Comparison of ENCODE assay signal across 9 mouse cellular contexts in the genomic region with DNA sequence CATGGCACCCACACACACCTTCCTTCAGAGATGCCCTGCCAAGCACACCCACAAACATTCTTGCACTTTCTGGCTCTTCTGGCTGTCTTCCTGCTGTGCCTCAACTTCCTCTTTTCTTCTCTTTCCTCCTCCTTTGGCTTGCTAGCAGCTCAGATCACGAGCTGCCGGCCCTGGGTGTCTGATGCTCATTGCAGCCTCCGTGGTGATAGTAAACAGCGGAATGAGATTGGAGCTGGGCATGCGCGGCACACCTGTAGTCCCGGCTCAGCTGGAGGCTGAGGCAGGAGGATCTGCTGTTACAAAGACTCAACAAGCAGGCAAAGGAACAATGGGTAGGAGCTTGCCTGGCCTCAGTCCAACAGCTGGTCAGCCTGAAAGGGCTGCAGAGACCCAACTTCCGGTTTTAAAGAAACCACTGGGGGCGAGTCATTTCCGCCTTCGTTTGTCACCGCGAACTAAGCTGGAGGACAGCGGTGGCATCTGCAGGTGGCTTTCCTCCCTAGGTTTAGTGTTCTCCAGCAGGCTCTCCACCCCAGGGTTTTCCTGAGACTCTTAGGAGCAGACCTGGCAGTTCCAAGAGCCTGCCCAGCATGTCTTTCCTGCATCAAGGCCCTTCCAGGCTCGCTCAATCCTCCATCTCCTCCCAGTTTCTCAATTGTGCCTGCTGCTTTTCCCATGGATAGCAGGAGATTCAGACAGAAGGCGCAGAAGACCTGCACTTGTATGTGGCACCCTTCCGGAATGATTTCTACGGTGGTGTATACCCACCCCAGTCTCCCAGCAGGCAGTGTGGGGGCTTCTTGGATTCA. TPM values are rescaled to one million over a fixed set of nuclear protein-coding genes. Genes with fewer than 3 reads are reported as not detected.
DNase-seq lines count a peak whose midpoint lies in the region; ATAC-seq and TF ChIP-seq lines count a peak whose summit lies in the region.
"Had no signal": no experiment of that assay in that cellular context is flagged by ENCODE, and none has a peak within 500 bp of the region (broad histone marks: within the 10 kb centered on the region; RNA-seq: fewer than 3 reads in every experiment).

No protein-coding gene starts in this region.

- no peaks in the 10 kb centered on the region for H3K36me3 ChIP-seq in forebrain, postnatal 0 days (ENCODE audit: insufficient read depth)
- H3K36me3 ChIP-seq in hindbrain, embryonic 15.5 days = no peaks in the 10 kb centered on the region
- peaks cover 17% of the 10 kb centered on the region for H3K36me3 ChIP-seq in liver, embryonic 11.5 days (ENCODE audit: control insufficient read depth, insufficient read depth, low read length)
- H3K36me3 ChIP-seq: midbrain, embryonic 12.5 days had no signal

- WGBS in cerebellum, adult 2 months = 65% methylated on average over 18 of the region's 18 CpGs
- WGBS in forebrain, postnatal 0 days = 74% methylated on average over 18 of the region's 18 CpGs
- WGBS in hindbrain, embryonic 15.5 days = 67% methylated on average over 18 of the region's 18 CpGs
- 33% methylated on average over 18 of the region's 18 CpGs for WGBS in liver, embryonic 11.5 days

- H3K4me2 ChIP-seq in forebrain, postnatal 0 days (ENCODE audit: low read depth) = no peak overlapping the region
- H3K4me2 ChIP-seq in hindbrain, embryonic 15.5 days = no peak overlapping the region
- peak overlapping the region; percentile 71 for H3K4me2 ChIP-seq in liver, embryonic 11.5 days
- H3K4me2 ChIP-seq: midbrain, embryonic 12.5 days had no signal

- H3K27ac ChIP-seq in cerebellum, adult 2 months (ENCODE audit: insufficient read depth, low read length) = 0 out of 2 replicates have a peak overlapping the region, but pooled peaks have one; percentile 5
- H3K27ac ChIP-seq in forebrain, postnatal 0 days (ENCODE audit: low read depth, low read length) = peak overlapping the region; percentile 62
- H3K27ac ChIP-seq in hindbrain, embryonic 15.5 days (replicated peaks) = peak overlapping the region; percentile 72
- peak overlapping the region; percentile 92 for H3K27ac ChIP-seq in liver, embryonic 11.5 days (ENCODE audit: low read depth, low read length)
- H3K27ac ChIP-seq: midbrain, embryonic 12.5 days had no signal

- no peaks in the 10 kb centered on the region for H3K9me3 ChIP-seq in forebrain, postnatal 0 days (ENCODE audit: low read length)
- H3K9me3 ChIP-seq in hindbrain, embryonic 15.5 days = no peaks in the 10 kb centered on the region
- no peaks in the 10 kb centered on the region for H3K9me3 ChIP-seq in liver, embryonic 11.5 days (ENCODE audit: control insufficient read depth, low read length)
- H3K9me3 ChIP-seq: midbrain, embryonic 12.5 days had no signal

- no peaks in the 10 kb centered on the region for H3K4me1 ChIP-seq in cerebellum, adult 2 months (ENCODE audit: control insufficient read depth, insufficient read depth, low read length)
- no peaks in the 10 kb centered on the region for H3K4me1 ChIP-seq in forebrain, postnatal 0 days (ENCODE audit: insufficient read depth)
- peaks cover 32% of the 10 kb centered on the region for H3K4me1 ChIP-seq in hindbrain, embryonic 15.5 days (replicated peaks)
- peaks cover 43% of the 10 kb centered on the region for H3K4me1 ChIP-seq in liver, embryonic 11.5 days (replicated peaks; ENCODE audit: control insufficient read depth, insufficient read depth, low read length)

- no peak overlapping the region for H3K4me3 ChIP-seq in cerebellum, adult 2 months (replicated peaks; ENCODE audit: insufficient read depth, low read depth, low read length)
- H3K4me3 ChIP-seq in forebrain, postnatal 0 days (ENCODE audit: low read depth, low read length) = no peak overlapping the region
- H3K4me3 ChIP-seq in hindbrain, embryonic 15.5 days = no peak overlapping the region
- peak overlapping the region; percentile 47 for H3K4me3 ChIP-seq in liver, embryonic 11.5 days (ENCODE audit: low read depth, low read length)
- H3K4me3 ChIP-seq: midbrain, embryonic 12.5 days had no signal

- H3K27me3 ChIP-seq in cerebellum, adult 2 months (ENCODE audit: control insufficient read depth, insufficient read depth, low read length) = peaks cover 5% of the 10 kb centered on the region; the same call in 1 of the 2 replicates
- H3K27me3 ChIP-seq in forebrain, postnatal 0 days (ENCODE audit: insufficient read depth, low read length) = no peaks in the 10 kb centered on the region
- H3K27me3 ChIP-seq in hindbrain, embryonic 15.5 days = peaks cover 13% of the 10 kb centered on the region
- H3K27me3 ChIP-seq in liver, embryonic 11.5 days (replicated peaks; ENCODE audit: control insufficient read depth, insufficient read depth, low read length) = no peaks in the 10 kb centered on the region
- H3K27me3 ChIP-seq: midbrain, embryonic 12.5 days had no signal

- no peak for TF ChIP-seq CTCF in cerebellum, adult 2 months (IDR thresholded peaks at IDR 0.05; ENCODE audit: borderline replicate concordance, insufficient read depth, low read depth, low read length)
- TF ChIP-seq CTCF in forebrain, postnatal 0 days (IDR thresholded peaks at IDR 0.05; ENCODE audit: low read depth) = no peak

- no peak for DNase-seq in cerebellum, adult 2 months
- DNase-seq in cerebellum, adult 8-10 months = no peak
- DNase-seq in R1 (ENCODE audit: low read depth, low spot score) = peak; percentile 84
- DNase-seq in forebrain, postnatal 0 days = no peak
- peak; percentile 67 for DNase-seq in liver, embryonic 11.5 days (ENCODE audit: low spot score)
- peak; percentile 89 for DNase-seq in naive thymus-derived CD4-positive, alpha-beta T cell, adult 2 months (ENCODE audit: low read depth)
- peak; percentile 80 for DNase-seq in thymus, postnatal 25 days

- no peak for ATAC-seq in forebrain, postnatal 0 days
- ATAC-seq in hindbrain, embryonic 15.5 days (ENCODE audit: low FRiP score, low read depth) = no peak
- ATAC-seq in liver, embryonic 11.5 days (replicated peaks; ENCODE audit: low FRiP score) = no peak

- no peak overlapping the region for H3K9ac ChIP-seq in forebrain, postnatal 0 days
- H3K9ac ChIP-seq in hindbrain, embryonic 15.5 days = no peak overlapping the region
- peak overlapping the region; percentile 66 for H3K9ac ChIP-seq in liver, embryonic 11.5 days (ENCODE audit: low read depth, low read length)
- H3K9ac ChIP-seq: midbrain, embryonic 12.5 days had no signal

- TF ChIP-seq POLR2A in cerebellum, adult 2 months (IDR thresholded peaks at IDR 0.05; ENCODE audit: borderline replicate concordance, insufficient read depth, low read length) = no peak

RNA-seq across cellular contexts. Expression of gene Zfp36l2, which starts 6.0 kb away (rescaled TPM):
- 14.2 and 15.9 TPM in 2 replicates for polyA plus RNA-seq in cerebellum, adult 2 months (2012; rRNA removed)
- total RNA-seq in forebrain, postnatal 0 days (2014; rRNA removed) = 7.5 and 9.6 TPM in 2 replicates
- 3.8 and 5.1 TPM in 2 replicates for polyA plus RNA-seq in forebrain, postnatal 0 days (2015; fragmentation: Nextera tagmentation; extraction: Ambion mirVana)
- polyA plus RNA-seq in hindbrain, embryonic 15.5 days (2015; fragmentation: Nextera tagmentation; extraction: Ambion mirVana) = 5.1 and 5.3 TPM in 2 replicates
- polyA plus RNA-seq in liver, embryonic 11.5 days (2014; fragmentation: Nextera tagmentation; extraction: Ambion mirVana) = 24.7 and 26.7 TPM in 2 replicates

Comparison
In these comparisons a context has a peak if more than half of its experiments do, and no peak if none do; other contexts are left out.
1. DNase-seq: peak in R1 (single experiment), liver, embryonic 11.5 days (single experiment), naive thymus-derived CD4-positive, alpha-beta T cell, adult 2 months (single experiment) and thymus, postnatal 25 days (single experiment); none in cerebellum, adult 2 months (0 of 2), cerebellum, adult 8-10 months (single experiment) and forebrain, postnatal 0 days (single experiment).
2. H3K27ac ChIP-seq: peak in every context shown above with its lines; median percentile 92 in liver, embryonic 11.5 days; 72 in hindbrain, embryonic 15.5 days; 62 in forebrain, postnatal 0 days; 5 in cerebellum, adult 2 months.